Mouse (Mus musculus) kidney, postnatal 36 days (tissue): ENCODE measurements around the gene Cd82.

Experiments used
- DNase-seq, 2 experiments: peaks; one replicate each; pipeline ENCODE4 v3.0.0; 2021 to 2022; ENCODE audit warnings: mixed read lengths in 2 of 2

Gene Cd82

GRCm38 (mm10) chr2:93461869-93462714 is 848 bp downstream of the Cd82 start:
- peak; percentile 99 for DNase-seq

GRCm38 (mm10) chr2:93460786-93461469 is 2.0 kb downstream of the Cd82 start:
- no peak for DNase-seq

- no peak for DNase-seq
Measured at GRCm38 (mm10) chr2:93459208-93459920, 3.6 kb downstream of the Cd82 start.

- DNase-seq, result peak; percentile 53 to 56
Measured at GRCm38 (mm10) chr2:93458332-93459207, 4.4 kb downstream of the Cd82 start.

GRCm38 (mm10) chr2:93457426-93458130 is 5.4 kb downstream of the Cd82 start:
- peak in 1 of 2 experiments; percentile 61 for DNase-seq

GRCm38 (mm10) chr2:93456140-93456539 is 6.8 kb downstream of the Cd82 start:
- DNase-seq, result no peak

GRCm38 (mm10) chr2:93454817-93455591 is 7.9 kb downstream of the Cd82 start:
- peak; percentile 86 for DNase-seq

- no peak for DNase-seq
Measured at GRCm38 (mm10) chr2:93454334-93454733, 8.6 kb downstream of the Cd82 start.

GRCm38 (mm10) chr2:93453046-93453445 is 9.9 kb downstream of the Cd82 start:
- no peak for DNase-seq

GRCm38 (mm10) chr2:93452506-93452905 is 10.4 kb downstream of the Cd82 start:
- DNase-seq, result peak; percentile 77 to 81

- no peak for DNase-seq
Measured at GRCm38 (mm10) chr2:93452057-93452456, 10.9 kb downstream of the Cd82 start.

- peak; percentile 54 to 56 for DNase-seq
Measured at GRCm38 (mm10) chr2:93451219-93451938, 11.6 kb downstream of the Cd82 start.

- DNase-seq, result no peak
Measured at GRCm38 (mm10) chr2:93450695-93451094, 12.2 kb downstream of the Cd82 start.

- DNase-seq, result no peak
Measured at GRCm38 (mm10) chr2:93449657-93450056, 13.3 kb downstream of the Cd82 start.

GRCm38 (mm10) chr2:93448774-93449173 is 14.2 kb downstream of the Cd82 start:
- DNase-seq, result no peak

- DNase-seq, result no peak
Measured at GRCm38 (mm10) chr2:93447500-93448249, 15.3 kb downstream of the Cd82 start.

- DNase-seq, result peak in 1 of 2 experiments; percentile 48
Measured at GRCm38 (mm10) chr2:93446606-93447353, 16.2 kb downstream of the Cd82 start.

GRCm38 (mm10) chr2:93445237-93445651 is 17.7 kb downstream of the Cd82 start:
- DNase-seq, result peak in 1 of 2 experiments; percentile 62

GRCm38 (mm10) chr2:93444280-93444679 is 18.7 kb downstream of the Cd82 start:
- no peak for DNase-seq
